Mouse (Mus musculus): ENCODE measurements around the gene Sept9. TPM values are rescaled to one million over a fixed set of nuclear protein-coding genes. Genes with fewer than 3 reads are reported as not detected.
A peak's percentile ranks its signal among the peaks of the same experiment; 100 is the strongest.

Gene Sept9
- total RNA-seq, 2 experiments from 2014 or later, result 107 to 123 TPM

GRCm38 (mm10) chr11:117174098-117174892 is 25.2 kb upstream of the Sept9 start:
- DNase-seq (ENCODE audit: low spot score in 2 of 2), result no peak

GRCm38 (mm10) chr11:117174924-117175323 is 24.5 kb upstream of the Sept9 start:
- DNase-seq (ENCODE audit: low spot score in 2 of 2), result no peak

DNA sequence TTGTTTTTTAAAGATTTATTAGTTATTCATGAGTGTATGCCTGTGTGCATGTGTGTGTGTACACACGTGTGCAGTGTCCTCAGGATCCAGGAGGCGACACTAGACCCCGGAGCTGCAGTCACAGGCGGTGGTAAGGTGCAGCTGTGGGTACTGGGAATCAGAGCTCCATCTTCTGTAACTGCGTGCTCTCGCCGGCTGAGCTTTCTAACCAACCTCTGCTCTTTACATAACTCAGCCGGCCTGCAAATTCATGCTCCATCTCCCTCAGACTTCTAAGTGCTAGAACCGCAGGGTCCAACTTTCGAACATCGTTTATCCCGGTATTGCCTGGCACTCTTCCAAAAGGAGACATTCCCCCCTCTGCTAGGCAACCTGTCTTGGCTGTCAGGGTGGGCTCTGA is 24.0 kb upstream of the Sept9 start:
- no peak for DNase-seq (ENCODE audit: low spot score in 2 of 2)

- peak in 1 of 2 experiments; percentile 37 for DNase-seq (ENCODE audit: low spot score in 2 of 2)
These were observed 23.2 kb upstream of the Sept9 start for GRCm38 (mm10) chr11:117176304-117176703.

DNA sequence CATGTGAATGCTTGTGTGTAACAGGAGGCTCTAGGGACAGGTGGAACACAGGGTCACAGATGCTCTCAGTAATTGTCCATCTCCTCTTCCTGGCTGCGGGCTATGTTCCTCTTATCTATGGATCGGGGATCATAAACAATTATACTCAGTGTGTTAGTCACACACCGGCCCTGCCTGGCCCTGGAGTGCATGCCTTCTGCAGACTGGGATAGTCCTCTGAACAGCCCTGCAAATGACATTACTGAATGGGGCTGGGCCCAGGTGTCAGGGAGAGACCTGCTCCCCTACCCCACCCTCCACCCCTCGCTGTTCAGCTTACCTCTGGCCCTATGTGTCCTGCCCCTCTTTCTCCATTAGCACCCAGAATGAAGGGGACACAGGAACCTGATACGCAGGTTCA is 22.6 kb upstream of the Sept9 start:
- no peak for DNase-seq (ENCODE audit: low spot score in 2 of 2)

GRCm38 (mm10) chr11:117177303-117177979 is 22.0 kb upstream of the Sept9 start:
- DNase-seq (ENCODE audit: low spot score in 2 of 2), result peak; percentile 94 to 96

DNA sequence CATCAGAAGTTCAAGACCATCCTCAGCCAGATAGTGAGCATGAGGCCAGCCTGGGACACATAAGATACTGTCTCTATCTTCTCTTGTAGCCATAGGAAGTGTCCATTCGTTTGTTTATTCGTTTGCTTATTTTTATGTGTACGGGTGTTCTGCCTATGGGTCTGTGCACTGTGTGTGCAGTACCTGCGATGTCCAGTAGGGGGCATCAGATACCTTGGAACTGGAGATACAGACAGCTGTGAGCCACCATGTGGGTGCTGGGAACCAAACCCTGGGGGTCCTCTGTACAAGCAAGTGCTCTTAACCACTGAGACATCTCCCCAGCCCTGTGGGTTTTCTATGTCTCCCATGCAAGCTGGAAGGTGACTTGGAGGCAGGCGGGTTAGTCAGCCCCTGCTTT is 19.6 kb upstream of the Sept9 start:
- DNase-seq (ENCODE audit: low spot score in 2 of 2), result no peak

DNA sequence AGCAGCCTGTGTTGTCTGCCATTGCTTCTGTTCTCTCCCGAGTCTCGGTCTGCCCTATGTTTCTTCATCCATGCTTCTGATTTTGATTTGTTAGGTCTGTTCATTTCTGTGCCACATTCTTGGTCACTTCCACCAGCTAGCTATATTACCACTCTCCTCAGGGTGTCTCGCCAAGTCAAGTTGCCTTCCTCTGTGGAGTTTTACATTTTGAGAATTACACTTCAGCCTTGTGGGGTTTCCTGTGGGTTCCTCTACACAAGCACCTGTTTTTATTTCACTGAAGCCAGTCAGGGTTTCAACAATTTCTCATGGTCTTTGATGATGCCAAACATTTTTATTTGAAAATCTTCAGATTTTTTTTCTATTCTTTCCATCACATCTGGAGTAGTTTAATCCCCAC is 16.7 kb upstream of the Sept9 start:
- no peak for DNase-seq (ENCODE audit: low spot score in 2 of 2)

- DNase-seq (ENCODE audit: low spot score in 2 of 2), result no peak
These were observed 16.2 kb upstream of the Sept9 start for GRCm38 (mm10) chr11:117183299-117183698.

GRCm38 (mm10) chr11:117183841-117184240 is 15.6 kb upstream of the Sept9 start:
- no peak for DNase-seq (ENCODE audit: low spot score in 2 of 2)

DNA sequence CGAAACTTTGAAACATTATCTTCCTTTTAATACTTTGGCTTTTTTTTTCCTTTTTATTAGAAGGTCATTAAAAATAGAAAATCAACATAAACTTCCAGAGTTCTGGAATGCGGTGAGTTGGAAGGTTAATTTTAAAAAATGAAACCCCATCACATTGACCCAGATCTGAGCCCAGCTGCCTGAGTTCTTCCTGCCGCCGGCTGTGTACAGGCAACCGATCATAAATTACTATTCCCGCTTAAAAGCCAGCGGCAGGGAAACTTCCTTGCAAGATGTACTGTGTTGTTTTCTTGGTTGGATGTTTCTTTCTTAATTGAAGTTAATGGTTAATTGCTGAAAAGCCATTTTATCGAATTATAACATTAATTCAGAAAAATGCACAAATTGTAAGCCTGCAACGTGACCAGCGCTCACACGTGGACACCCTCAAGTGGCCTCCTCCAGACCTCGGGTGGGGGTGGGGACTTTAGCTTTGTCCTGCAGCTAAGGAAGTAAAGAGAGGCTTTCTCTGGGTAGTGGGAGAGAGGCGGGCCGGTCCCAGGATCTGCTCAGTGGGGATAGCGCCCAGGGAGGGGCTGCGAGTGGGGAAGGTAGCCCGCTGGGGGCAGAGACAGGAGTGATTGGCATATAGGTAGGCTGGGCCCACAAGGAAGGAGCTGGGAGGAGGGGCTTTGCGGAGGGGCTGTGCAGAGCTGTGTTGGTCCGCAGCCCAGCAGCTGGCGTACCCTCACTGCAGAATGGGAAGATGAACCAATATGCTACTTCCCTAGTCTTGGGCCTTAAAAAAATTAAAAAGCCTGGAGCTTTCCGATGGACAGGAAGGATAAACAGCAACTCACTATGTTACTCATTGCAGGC is 14.2 kb upstream of the Sept9 start:
- DNase-seq (ENCODE audit: low spot score in 2 of 2), result no peak

DNA sequence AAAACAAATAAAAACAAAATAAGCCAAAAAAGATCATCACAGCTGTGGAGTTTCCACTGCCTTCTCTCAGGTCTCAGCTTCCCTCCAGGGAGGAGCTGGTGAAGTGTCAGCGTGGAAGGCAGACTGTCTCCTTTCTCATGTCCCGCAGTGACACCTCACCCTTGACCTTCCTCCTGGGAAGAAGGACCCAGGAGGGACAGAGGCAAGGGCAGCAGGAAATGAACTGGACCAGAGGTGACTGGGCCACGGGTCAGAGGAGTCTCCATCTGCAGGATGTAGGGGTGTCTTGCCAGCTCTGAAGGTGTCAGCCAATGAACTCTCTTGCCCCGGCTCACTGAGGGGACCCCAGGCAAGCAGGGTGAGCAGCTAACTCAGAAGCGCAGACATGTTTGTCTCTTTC is 7.9 kb upstream of the Sept9 start:
- DNase-seq (ENCODE audit: low spot score in 2 of 2), result no peak

DNA sequence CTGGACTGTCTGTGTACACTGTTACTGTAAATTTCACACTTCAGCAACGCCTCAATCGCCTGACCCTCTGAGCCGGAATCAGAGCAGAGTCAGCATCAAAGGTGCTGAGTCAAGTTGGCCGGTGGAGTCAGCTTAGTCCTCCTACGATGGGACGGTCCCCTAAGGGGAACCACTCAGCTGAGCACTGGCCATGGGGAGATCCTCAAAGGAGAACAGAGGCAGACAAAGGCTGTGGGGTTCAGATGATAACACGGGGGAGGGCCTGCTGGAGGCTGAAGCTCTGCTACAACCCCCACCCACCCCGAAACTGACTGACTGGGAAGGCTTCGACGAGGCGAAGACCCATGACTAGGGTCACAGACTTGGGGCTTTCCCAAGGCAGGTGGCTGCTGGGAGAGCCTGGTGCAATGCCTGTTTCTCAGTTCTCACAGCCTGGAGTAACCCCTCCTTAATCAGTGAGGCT is 5.0 kb upstream of the Sept9 start:
- DNase-seq (ENCODE audit: low spot score in 2 of 2), result no peak

- DNase-seq (ENCODE audit: low spot score in 2 of 2), result no peak
These were observed 3.8 kb upstream of the Sept9 start for GRCm38 (mm10) chr11:117195616-117196015.

DNA sequence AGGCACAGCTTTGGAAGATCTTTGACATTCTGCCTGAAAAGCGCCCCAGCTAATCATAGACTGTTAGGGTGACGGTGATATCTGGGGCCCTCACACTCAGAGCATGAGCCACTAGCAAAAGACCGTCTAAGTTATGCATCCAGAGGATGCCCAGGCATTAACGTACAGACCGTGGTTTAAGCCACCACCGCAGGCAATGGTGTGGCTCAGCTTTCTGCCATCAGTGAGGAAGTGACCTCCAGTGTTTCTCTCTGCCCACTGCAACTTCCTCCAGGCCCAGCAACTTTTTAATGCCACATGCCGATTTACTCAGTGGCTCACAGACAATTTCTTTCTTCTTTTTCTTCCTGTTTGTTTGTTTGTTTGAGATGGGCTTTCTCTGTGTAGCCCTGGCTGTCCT is 2.8 kb upstream of the Sept9 start:
- no peak for DNase-seq (ENCODE audit: low spot score in 2 of 2)

- DNase-seq (ENCODE audit: low spot score in 2 of 2), result no peak
These were observed 1.3 kb upstream of the Sept9 start for GRCm38 (mm10) chr11:117198122-117198521.

- DNase-seq (ENCODE audit: low spot score in 2 of 2), result no peak
These were observed 2.4 kb downstream of the Sept9 start for GRCm38 (mm10) chr11:117201846-117202245.

DNA sequence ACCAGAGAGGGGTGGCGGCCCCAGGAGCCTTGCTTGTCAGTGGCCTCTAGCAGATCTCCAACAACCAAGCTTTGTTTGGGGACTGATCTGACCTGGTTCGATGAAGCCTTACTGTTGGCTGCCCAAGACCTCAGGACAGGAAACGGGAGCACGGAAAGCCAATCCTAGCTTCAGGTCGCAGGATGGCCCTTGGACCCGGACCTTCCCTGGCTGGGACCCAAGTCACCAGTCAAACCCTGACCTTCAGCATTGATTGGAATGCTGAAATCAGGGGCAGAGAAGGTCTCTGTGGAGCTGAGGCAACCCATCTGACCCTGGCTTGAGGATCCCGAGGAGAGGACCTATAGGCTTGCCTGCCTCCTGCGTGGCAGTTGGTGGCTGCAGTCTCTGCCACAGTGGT is 5.1 kb downstream of the Sept9 start:
- no peak for DNase-seq (ENCODE audit: low spot score in 2 of 2)

DNA sequence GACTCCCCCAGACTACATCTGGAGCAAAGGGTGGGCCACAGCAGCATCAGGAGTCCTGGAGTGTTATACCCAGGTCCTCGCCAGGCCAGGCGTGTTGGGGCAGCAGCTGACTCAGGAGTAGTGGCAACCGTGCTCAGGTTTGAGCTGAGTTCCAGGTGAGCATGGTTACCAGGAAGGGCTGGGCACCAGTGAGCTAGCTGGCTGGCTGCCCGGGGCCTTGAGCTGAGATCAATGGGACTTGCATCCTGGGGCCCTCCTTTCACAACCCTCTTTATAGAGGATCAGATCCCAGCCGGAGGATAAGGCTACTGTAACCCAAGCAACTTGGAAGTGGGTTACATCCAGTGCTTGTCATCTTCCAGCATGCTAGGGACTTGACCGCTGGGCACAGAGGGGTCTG is 5.6 kb downstream of the Sept9 start:
- DNase-seq (ENCODE audit: low spot score in 2 of 2), result peak in 1 of 2 experiments; percentile 23

DNA sequence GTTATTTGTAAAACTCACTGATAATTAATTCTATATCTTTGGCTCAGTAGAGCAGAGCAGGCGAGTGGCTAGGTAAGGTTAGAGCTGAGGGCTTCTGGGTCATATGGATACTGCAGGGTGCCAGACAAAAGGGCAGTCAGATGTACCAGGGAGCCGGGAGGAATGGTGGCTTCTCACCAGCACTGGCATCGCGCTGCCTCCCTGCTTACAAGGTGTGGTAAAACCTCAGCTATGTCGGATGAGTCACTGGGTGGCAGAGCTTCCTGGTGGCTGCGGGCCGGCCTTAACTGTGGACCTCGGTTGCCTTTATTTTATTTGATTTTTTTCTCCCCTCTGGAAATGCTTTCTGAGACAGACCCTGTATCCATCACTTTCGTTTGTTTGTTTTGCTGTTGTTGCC is 6.0 kb downstream of the Sept9 start:
- no peak for DNase-seq (ENCODE audit: low spot score in 2 of 2)

GRCm38 (mm10) chr11:117207436-117207835 is 8.0 kb downstream of the Sept9 start:
- no peak for DNase-seq (ENCODE audit: low spot score in 2 of 2)

Measured in adrenal gland, adult 18-20 months (tissue).